In the genomic region with DNA sequence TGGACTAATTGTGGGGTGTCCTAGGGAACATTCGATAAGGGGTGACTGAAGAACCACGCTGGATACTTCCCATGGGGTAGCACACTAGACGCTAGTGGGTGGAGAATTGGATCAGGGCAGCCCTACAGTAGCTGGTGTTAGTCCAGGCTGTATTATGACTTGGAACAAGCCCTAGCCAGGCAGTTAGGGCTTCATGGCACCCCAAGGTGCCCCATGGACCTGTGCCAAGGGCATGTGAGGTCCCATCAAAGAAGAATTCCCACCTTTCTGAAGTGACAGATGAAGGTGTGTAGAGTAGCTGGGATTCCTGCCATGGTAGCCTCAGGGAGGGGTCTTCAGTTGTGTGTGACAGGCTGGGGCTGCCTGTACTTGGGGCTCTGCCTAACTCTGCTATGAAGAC, we compare ENCODE assay signal across 7 mouse cellular contexts. TPM values are rescaled to one million over a fixed set of nuclear protein-coding genes. Genes with fewer than 3 reads are reported as not detected.
DNase-seq lines count a peak whose midpoint lies in the region; ATAC-seq and TF ChIP-seq lines count a peak whose summit lies in the region.

No protein-coding gene starts in this region.

- no peak for TF ChIP-seq CTCF in lung, postnatal 0 days (IDR thresholded peaks at IDR 0.05)

- ATAC-seq in lung, postnatal 0 days, result no peak
- ATAC-seq in forebrain, embryonic 14.5 days, result no peak
- no peak for ATAC-seq in limb, embryonic 15.5 days (ENCODE audit: insufficient number of reproducible peaks, low FRiP score, low TSS enrichment, low read depth)
- ATAC-seq in stomach, embryonic 16.5 days (ENCODE audit: insufficient read depth, low FRiP score), result no peak

- 28% methylated on average over 3 of the region's 3 CpGs for WGBS in lung, postnatal 0 days
- WGBS in forebrain, embryonic 14.5 days, result 51% methylated on average over 3 of the region's 3 CpGs
- 27% methylated on average over 3 of the region's 3 CpGs for WGBS in limb, embryonic 15.5 days
- WGBS in stomach, embryonic 16.5 days, result 33% methylated on average over 3 of the region's 3 CpGs

- H3K27ac ChIP-seq in lung, postnatal 0 days (ENCODE audit: low read length), result peak overlapping the region; percentile 86; the same call in 1 of the 2 replicates
- no peak overlapping the region for H3K27ac ChIP-seq in forebrain, embryonic 14.5 days (ENCODE audit: low read depth, low read length)
- no peak overlapping the region for H3K27ac ChIP-seq in limb, embryonic 15.5 days
- no peak overlapping the region for H3K27ac ChIP-seq in stomach, embryonic 16.5 days (ENCODE audit: low read length)

- H3K4me3 ChIP-seq in lung, postnatal 0 days (ENCODE audit: low read depth, low read length), result peak overlapping the region; percentile 43; the same call in 1 of the 2 replicates
- H3K4me3 ChIP-seq in forebrain, embryonic 14.5 days (ENCODE audit: low read depth, low read length), result peak overlapping the region; percentile 40
- H3K4me3 ChIP-seq in limb, embryonic 15.5 days, result peak overlapping the region; percentile 53
- H3K4me3 ChIP-seq in stomach, embryonic 16.5 days (replicated peaks; ENCODE audit: low read length), result peak overlapping the region; percentile 54

- H3K4me1 ChIP-seq in lung, postnatal 0 days (ENCODE audit: insufficient read depth, low read depth, low read length), result peaks cover 21% of the 10 kb centered on the region
- peaks cover 6% of the 10 kb centered on the region; the same call in 1 of the 2 replicates for H3K4me1 ChIP-seq in forebrain, embryonic 14.5 days (ENCODE audit: control insufficient read depth, insufficient read depth, low read length)
- H3K4me1 ChIP-seq in limb, embryonic 15.5 days, result peaks cover 51% of the 10 kb centered on the region
- peaks cover 31% of the 10 kb centered on the region for H3K4me1 ChIP-seq in stomach, embryonic 16.5 days (ENCODE audit: control insufficient read depth, insufficient read depth, low read length)

- H3K9me3 ChIP-seq in lung, postnatal 0 days (ENCODE audit: low read length), result no peaks in the 10 kb centered on the region
- H3K9me3 ChIP-seq in forebrain, embryonic 14.5 days (replicated peaks; ENCODE audit: control insufficient read depth, low read length), result no peaks in the 10 kb centered on the region
- H3K9me3 ChIP-seq in limb, embryonic 15.5 days, result no peaks in the 10 kb centered on the region
- H3K9me3 ChIP-seq in stomach, embryonic 16.5 days (replicated peaks; ENCODE audit: control insufficient read depth, low read length), result no peaks in the 10 kb centered on the region

- H3K9ac ChIP-seq in lung, postnatal 0 days (replicated peaks; ENCODE audit: low read depth), result no peak overlapping the region
- H3K9ac ChIP-seq in forebrain, embryonic 14.5 days (ENCODE audit: low read length), result no peak overlapping the region
- no peak overlapping the region for H3K9ac ChIP-seq in limb, embryonic 15.5 days
- H3K9ac ChIP-seq in stomach, embryonic 16.5 days (ENCODE audit: low read length), result 0 out of 2 replicates have a peak overlapping the region, but pooled peaks have one; percentile 66

- peaks cover 33% of the 10 kb centered on the region for H3K27me3 ChIP-seq in lung, postnatal 0 days (replicated peaks; ENCODE audit: insufficient read depth, low read length)
- peaks cover 56% of the 10 kb centered on the region for H3K27me3 ChIP-seq in forebrain, embryonic 14.5 days (replicated peaks; ENCODE audit: control insufficient read depth, insufficient read depth, low read length)
- peaks cover 59% of the 10 kb centered on the region for H3K27me3 ChIP-seq in limb, embryonic 15.5 days
- H3K27me3 ChIP-seq in stomach, embryonic 16.5 days (ENCODE audit: control insufficient read depth, insufficient read depth, low read length), result peaks cover 43% of the 10 kb centered on the region

- no peak for DNase-seq in lung, postnatal 0 days (ENCODE audit: low spot score)
- DNase-seq in lung, postnatal 25 days (ENCODE audit: low spot score), result no peak
- DNase-seq in forebrain, embryonic 14.5 days (ENCODE audit: low spot score), result no peak
- DNase-seq in frontal cortex, postnatal 25 days (ENCODE audit: low spot score in 2 of 2), result no peak
- DNase-seq in right cerebral cortex, adult 2 months (ENCODE audit: low spot score in 2 of 2), result no peak

- H3K4me2 ChIP-seq in lung, postnatal 0 days (replicated peaks; ENCODE audit: low read depth, low read length), result peak overlapping the region; percentile 80
- H3K4me2 ChIP-seq in forebrain, embryonic 14.5 days (ENCODE audit: low read length), result peak overlapping the region; percentile 59
- H3K4me2 ChIP-seq in limb, embryonic 15.5 days, result peak overlapping the region; percentile 98
- H3K4me2 ChIP-seq in stomach, embryonic 16.5 days (ENCODE audit: low read depth, low read length), result peak overlapping the region; percentile 87

- no peaks in the 10 kb centered on the region for H3K36me3 ChIP-seq in lung, postnatal 0 days (ENCODE audit: insufficient read depth, low read length)
- H3K36me3 ChIP-seq in forebrain, embryonic 14.5 days (ENCODE audit: control insufficient read depth, insufficient read depth, low read length), result no peaks in the 10 kb centered on the region
- no peaks in the 10 kb centered on the region for H3K36me3 ChIP-seq in limb, embryonic 15.5 days
- no peaks in the 10 kb centered on the region for H3K36me3 ChIP-seq in stomach, embryonic 16.5 days (ENCODE audit: control insufficient read depth, insufficient read depth, low read length)

- no peak for TF ChIP-seq EP300 in lung, postnatal 0 days (IDR thresholded peaks at IDR 0.05)

RNA-seq across cellular contexts. Expression of a gene that starts 1.0 kb away (rescaled TPM):
- polyA plus RNA-seq in lung, postnatal 0 days (2015; fragmentation: Nextera tagmentation; extraction: Ambion mirVana), result 3.9 and 4.7 TPM in 2 replicates
- polyA plus RNA-seq in forebrain, embryonic 14.5 days (2014; fragmentation: Nextera tagmentation; extraction: Ambion mirVana), result 17.3 and 22.4 TPM in 2 replicates
- polyA plus RNA-seq in limb, embryonic 15.5 days (2015; fragmentation: Nextera tagmentation; extraction: Ambion mirVana), result 6.1 and 6.4 TPM in 2 replicates
- 4.7 TPM in 2 replicates for polyA plus RNA-seq in stomach, embryonic 16.5 days (2015; fragmentation: Nextera tagmentation; extraction: Ambion mirVana)

RNA-seq across cellular contexts. Expression of a gene that starts 16.7 kb away (rescaled TPM):
- polyA plus RNA-seq in lung, postnatal 0 days (2015; fragmentation: Nextera tagmentation; extraction: Ambion mirVana), result 165 and 171 TPM in 2 replicates
- 222 and 247 TPM in 2 replicates for polyA plus RNA-seq in forebrain, embryonic 14.5 days (2014; fragmentation: Nextera tagmentation; extraction: Ambion mirVana)
- polyA plus RNA-seq in limb, embryonic 15.5 days (2015; fragmentation: Nextera tagmentation; extraction: Ambion mirVana), result 298 and 326 TPM in 2 replicates
- polyA plus RNA-seq in stomach, embryonic 16.5 days (2015; fragmentation: Nextera tagmentation; extraction: Ambion mirVana), result 250 TPM in 2 replicates

RNA-seq across cellular contexts. Expression of a gene that starts 35.5 kb away (rescaled TPM):
- 10.9 and 12.5 TPM in 2 replicates for polyA plus RNA-seq in lung, postnatal 0 days (2015; fragmentation: Nextera tagmentation; extraction: Ambion mirVana)
- polyA plus RNA-seq in forebrain, embryonic 14.5 days (2014; fragmentation: Nextera tagmentation; extraction: Ambion mirVana), result 5.0 and 6.2 TPM in 2 replicates
- 13.1 and 13.2 TPM in 2 replicates for polyA plus RNA-seq in limb, embryonic 15.5 days (2015; fragmentation: Nextera tagmentation; extraction: Ambion mirVana)
- 16.7 and 18.2 TPM in 2 replicates for polyA plus RNA-seq in stomach, embryonic 16.5 days (2015; fragmentation: Nextera tagmentation; extraction: Ambion mirVana)
